Mouse (Mus musculus): ENCODE results near the gene Mgat3. TPM values are rescaled to one million over a fixed set of nuclear protein-coding genes. Genes with fewer than 3 reads are reported as not detected.

The Mgat3 gene
- polyA plus RNA-seq, 1 experiment from 2014 or later: 6.7 TPM

- no peaks in the 10 kb centered on the region for H3K27me3 ChIP-seq (ENCODE audit: insufficient read depth, low read length)
- no peak for TF ChIP-seq CTCF (IDR thresholded peaks at IDR 0.05; ENCODE audit: low read depth)
- no peaks in the 10 kb centered on the region for H3K9me3 ChIP-seq (replicated peaks; ENCODE audit: low read length)
- no peaks in the 10 kb centered on the region for H3K4me1 ChIP-seq (replicated peaks; ENCODE audit: insufficient read depth, low read length)
- 61% methylated on average over 6 of the region's 6 CpGs for WGBS
- no peak overlapping the region for H3K4me2 ChIP-seq (ENCODE audit: low read length)
- peaks cover 20% of the 10 kb centered on the region for H3K36me3 ChIP-seq (ENCODE audit: insufficient read depth, low read length)
- no peak overlapping the region for H3K27ac ChIP-seq
- ATAC-seq (replicated peaks; ENCODE audit: low FRiP score, low read depth) (no peak), DNase-seq (ENCODE audit: low spot score) (no peak)
- no peak overlapping the region for H3K4me3 ChIP-seq (replicated peaks; ENCODE audit: low read depth, low read length)
- H3K9ac ChIP-seq (ENCODE audit: low read depth, low read length): no peak overlapping the region
Observed at GRCm38 (mm10) chr15:80146153-80146552, 27.4 kb upstream of the Mgat3 start.

- no peak overlapping the region for H3K4me3 ChIP-seq (replicated peaks; ENCODE audit: low read depth, low read length)
- no peak for DNase-seq (ENCODE audit: low spot score)
- ATAC-seq (replicated peaks; ENCODE audit: low FRiP score, low read depth): no peak
- H3K9ac ChIP-seq (ENCODE audit: low read depth, low read length): no peak overlapping the region
- H3K4me2 ChIP-seq (ENCODE audit: low read length): no peak overlapping the region
- no peaks in the 10 kb centered on the region for H3K9me3 ChIP-seq (replicated peaks; ENCODE audit: low read length)
- TF ChIP-seq CTCF (IDR thresholded peaks at IDR 0.05; ENCODE audit: low read depth): no peak
- H3K27ac ChIP-seq: no peak overlapping the region
- WGBS: 90% methylated on average over 14 of the region's 14 CpGs
- no peaks in the 10 kb centered on the region for H3K27me3 ChIP-seq (ENCODE audit: insufficient read depth, low read length)
- no peaks in the 10 kb centered on the region for H3K4me1 ChIP-seq (replicated peaks; ENCODE audit: insufficient read depth, low read length)
- peaks cover 20% of the 10 kb centered on the region for H3K36me3 ChIP-seq (ENCODE audit: insufficient read depth, low read length)
Observed at GRCm38 (mm10) chr15:80147090-80147489, 26.4 kb upstream of the Mgat3 start.

- H3K9me3 ChIP-seq (replicated peaks; ENCODE audit: low read length): no peaks in the 10 kb centered on the region
- no peak overlapping the region for H3K9ac ChIP-seq (ENCODE audit: low read depth, low read length)
- TF ChIP-seq CTCF (IDR thresholded peaks at IDR 0.05; ENCODE audit: low read depth): no peak
- no peak overlapping the region for H3K4me3 ChIP-seq (replicated peaks; ENCODE audit: low read depth, low read length)
- no peaks in the 10 kb centered on the region for H3K27me3 ChIP-seq (ENCODE audit: insufficient read depth, low read length)
- H3K4me2 ChIP-seq (ENCODE audit: low read length): no peak overlapping the region
- no peak for DNase-seq (ENCODE audit: low spot score)
- 68% methylated on average over 5 of the region's 5 CpGs for WGBS
- no peak overlapping the region for H3K27ac ChIP-seq
- no peaks in the 10 kb centered on the region for H3K4me1 ChIP-seq (replicated peaks; ENCODE audit: insufficient read depth, low read length)
- H3K36me3 ChIP-seq (ENCODE audit: insufficient read depth, low read length): peaks cover 20% of the 10 kb centered on the region
- ATAC-seq (replicated peaks; ENCODE audit: low FRiP score, low read depth): no peak
Observed at GRCm38 (mm10) chr15:80147511-80147910, 26.0 kb upstream of the Mgat3 start.

- Histone ChIP-seq H3K36me3 (ENCODE audit: insufficient read depth, low read length) (peaks cover 25% of the 10 kb centered on the region), H3K9ac (ENCODE audit: low read depth, low read length) (no peak overlapping the region), H3K9me3 (replicated peaks; ENCODE audit: low read length) (no peaks in the 10 kb centered on the region), H3K4me2 (ENCODE audit: low read length) (no peak overlapping the region), H3K4me3 (replicated peaks; ENCODE audit: low read depth, low read length) (no peak overlapping the region), H3K27ac (no peak overlapping the region), H3K27me3 (ENCODE audit: insufficient read depth, low read length) (no peaks in the 10 kb centered on the region), H3K4me1 (replicated peaks; ENCODE audit: insufficient read depth, low read length) (no peaks in the 10 kb centered on the region)
- DNase-seq (ENCODE audit: low spot score) (no peak), ATAC-seq (replicated peaks; ENCODE audit: low FRiP score, low read depth) (no peak)
- no peak for TF ChIP-seq CTCF (IDR thresholded peaks at IDR 0.05; ENCODE audit: low read depth)
- WGBS: 85% methylated on average over 8 of the region's 8 CpGs
Observed at GRCm38 (mm10) chr15:80148565-80148964, 25.0 kb upstream of the Mgat3 start.

GRCm38 (mm10) chr15:80149517-80149916, 24.0 kb upstream of the Mgat3 start:
- H3K4me2 ChIP-seq (ENCODE audit: low read length): no peak overlapping the region
- H3K9me3 ChIP-seq (replicated peaks; ENCODE audit: low read length): no peaks in the 10 kb centered on the region
- H3K27ac ChIP-seq: no peak overlapping the region
- TF ChIP-seq CTCF (IDR thresholded peaks at IDR 0.05; ENCODE audit: low read depth): no peak
- peaks cover 32% of the 10 kb centered on the region for H3K36me3 ChIP-seq (ENCODE audit: insufficient read depth, low read length)
- no peak overlapping the region for H3K9ac ChIP-seq (ENCODE audit: low read depth, low read length)
- WGBS: 92% methylated on average over 7 of the region's 7 CpGs
- H3K4me3 ChIP-seq (replicated peaks; ENCODE audit: low read depth, low read length): no peak overlapping the region
- no peak for DNase-seq (ENCODE audit: low spot score)
- ATAC-seq (replicated peaks; ENCODE audit: low FRiP score, low read depth): no peak
- no peaks in the 10 kb centered on the region for H3K4me1 ChIP-seq (replicated peaks; ENCODE audit: insufficient read depth, low read length)
- H3K27me3 ChIP-seq (ENCODE audit: insufficient read depth, low read length): no peaks in the 10 kb centered on the region

- H3K9me3 ChIP-seq (replicated peaks; ENCODE audit: low read length): no peaks in the 10 kb centered on the region
- DNase-seq (ENCODE audit: low spot score): no peak
- peaks cover 41% of the 10 kb centered on the region for H3K36me3 ChIP-seq (ENCODE audit: insufficient read depth, low read length)
- H3K27me3 ChIP-seq (ENCODE audit: insufficient read depth, low read length): no peaks in the 10 kb centered on the region
- no peak for ATAC-seq (replicated peaks; ENCODE audit: low FRiP score, low read depth)
- no peak overlapping the region for H3K4me3 ChIP-seq (replicated peaks; ENCODE audit: low read depth, low read length)
- no peak overlapping the region for H3K27ac ChIP-seq
- 86% methylated on average over 10 of the region's 10 CpGs for WGBS
- no peaks in the 10 kb centered on the region for H3K4me1 ChIP-seq (replicated peaks; ENCODE audit: insufficient read depth, low read length)
- H3K9ac ChIP-seq (ENCODE audit: low read depth, low read length): no peak overlapping the region
- TF ChIP-seq CTCF (IDR thresholded peaks at IDR 0.05; ENCODE audit: low read depth): no peak
- no peak overlapping the region for H3K4me2 ChIP-seq (ENCODE audit: low read length)
Observed at GRCm38 (mm10) chr15:80152663-80153062, 20.9 kb upstream of the Mgat3 start.

GRCm38 (mm10) chr15:80153757-80154156, 19.8 kb upstream of the Mgat3 start:
- DNase-seq (ENCODE audit: low spot score) (no peak), ATAC-seq (replicated peaks; ENCODE audit: low FRiP score, low read depth) (no peak)
- Histone ChIP-seq H3K9me3 (replicated peaks; ENCODE audit: low read length) (no peaks in the 10 kb centered on the region), H3K27me3 (ENCODE audit: insufficient read depth, low read length) (no peaks in the 10 kb centered on the region), H3K36me3 (ENCODE audit: insufficient read depth, low read length) (peaks cover 44% of the 10 kb centered on the region), H3K4me2 (ENCODE audit: low read length) (no peak overlapping the region), H3K9ac (ENCODE audit: low read depth, low read length) (no peak overlapping the region), H3K27ac (no peak overlapping the region), H3K4me3 (replicated peaks; ENCODE audit: low read depth, low read length) (no peak overlapping the region), H3K4me1 (replicated peaks; ENCODE audit: insufficient read depth, low read length) (peaks cover 4% of the 10 kb centered on the region)
- TF ChIP-seq CTCF (IDR thresholded peaks at IDR 0.05; ENCODE audit: low read depth): no peak
- 83% methylated on average over 11 of the region's 11 CpGs for WGBS

Data from kidney, postnatal 0 days (tissue).